Mouse (Mus musculus) small intestine, adult 2 months (tissue): Measurements from ENCODE around the gene Tmem56. TPM values are rescaled to one million over a fixed set of nuclear protein-coding genes. Genes with fewer than 3 reads are reported as not detected.
A peak's percentile ranks its signal among the peaks of the same experiment; 100 is the strongest.

Experiments used
- H3K27ac ChIP-seq: fragments of 200-500 bp; 2 replicates; pipeline ENCODE4 v1.5.1; 2012; ENCODE audit warnings: low read depth, low read length, control low read depth, inconsistent platforms; ENCODE audit not compliant: insufficient read depth
- H3K27me3 ChIP-seq: fragments of 200-500 bp; 2 replicates; pipeline ENCODE4 v1.6.1; 2012; ENCODE audit warnings: mild to moderate bottlenecking, moderate library complexity, low read length, inconsistent platforms; ENCODE audit not compliant: control insufficient read depth, insufficient read depth
- H3K36me3 ChIP-seq: fragments of 200-500 bp; 2 replicates; pipeline ENCODE4 v1.6.1; 2012; ENCODE audit warnings: mild to moderate bottlenecking, low read length, control low read depth, inconsistent platforms; ENCODE audit not compliant: control insufficient read depth, insufficient read depth
- H3K4me1 ChIP-seq: fragments of 200-500 bp; 2 replicates; pipeline ENCODE4 v1.6.1; 2012; ENCODE audit warnings: low read length, inconsistent platforms, mixed read lengths; ENCODE audit not compliant: control insufficient read depth, insufficient read depth, insufficient read length
- H3K4me3 ChIP-seq: fragments of 200-500 bp; 2 replicates; pipeline ENCODE4 v1.5.1; 2012; ENCODE audit warnings: low read depth, mild to moderate bottlenecking, control low read depth, inconsistent platforms, low read length, moderate library complexity
- CTCF ChIP-seq: fragments of 200-500 bp; IDR thresholded peaks from 2 replicates; pipeline ENCODE4 v1.5.1; 2012; ENCODE audit warnings: low read depth, mild to moderate bottlenecking, control low read depth, inconsistent platforms, low read length, moderate library complexity, mixed read lengths; ENCODE audit not compliant: insufficient replicate concordance, insufficient read length; ENCODE audit errors: extremely low read depth
- POLR2A ChIP-seq: fragments of 200-500 bp; IDR thresholded peaks from 2 replicates; pipeline ENCODE4 v1.6.1; 2012; ENCODE audit warnings: low read depth, mild to moderate bottlenecking, control low read depth, inconsistent platforms, low read length, moderate library complexity
- WGBS: fragments of 180-500 bp; shearing (Covaris S2); methylation state at CpG from one replicate; pipeline ENCODE4 v1.1.7; 2018; 5-methylcytosine and 5-hydroxymethylcytosine counted together
- polyA plus RNA-seq: library from polyadenylated mRNA; depleted of rRNA; stranded (reverse); fragments of >200 nt; gene quantifications from 2 replicates; pipeline ENCODE4 v1.2.3, GENCODE M21; 2012

Gene Tmem56
- polyA plus RNA-seq, 1 experiment: 0.75 TPM

DNA sequence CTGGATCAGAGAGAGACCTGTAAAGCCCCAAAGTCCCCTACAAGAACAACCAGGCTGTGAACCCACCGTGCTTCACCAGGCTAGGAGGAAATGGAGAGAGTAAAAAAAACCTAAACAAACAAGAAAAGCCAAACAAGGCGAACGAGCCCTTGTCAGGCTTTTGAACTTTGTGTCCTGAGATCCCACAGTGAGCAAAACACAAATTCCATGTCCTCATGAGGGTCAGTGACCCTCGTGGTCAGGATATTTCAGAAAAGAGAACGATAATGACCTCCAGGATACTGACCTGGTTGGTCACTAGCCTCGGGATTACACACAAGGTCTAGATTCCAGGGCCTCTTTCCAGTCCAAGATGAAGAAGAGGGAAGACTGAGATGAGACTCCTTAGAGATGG is 111.0 kb downstream of the Tmem56 start:
- H3K27me3 ChIP-seq: no peaks in the 10 kb centered on the region
- 20% methylated on average over 6 of the region's 6 CpGs for WGBS
- no peak overlapping the region for H3K27ac ChIP-seq
- H3K36me3 ChIP-seq: no peaks in the 10 kb centered on the region
- H3K4me3 ChIP-seq: peak overlapping the region; percentile 71
- no peaks in the 10 kb centered on the region; the same call in 1 of the 2 replicates for H3K4me1 ChIP-seq
- TF ChIP-seq CTCF: no peak
- no peak; the same call in 1 of the 2 replicates for TF ChIP-seq POLR2A

DNA sequence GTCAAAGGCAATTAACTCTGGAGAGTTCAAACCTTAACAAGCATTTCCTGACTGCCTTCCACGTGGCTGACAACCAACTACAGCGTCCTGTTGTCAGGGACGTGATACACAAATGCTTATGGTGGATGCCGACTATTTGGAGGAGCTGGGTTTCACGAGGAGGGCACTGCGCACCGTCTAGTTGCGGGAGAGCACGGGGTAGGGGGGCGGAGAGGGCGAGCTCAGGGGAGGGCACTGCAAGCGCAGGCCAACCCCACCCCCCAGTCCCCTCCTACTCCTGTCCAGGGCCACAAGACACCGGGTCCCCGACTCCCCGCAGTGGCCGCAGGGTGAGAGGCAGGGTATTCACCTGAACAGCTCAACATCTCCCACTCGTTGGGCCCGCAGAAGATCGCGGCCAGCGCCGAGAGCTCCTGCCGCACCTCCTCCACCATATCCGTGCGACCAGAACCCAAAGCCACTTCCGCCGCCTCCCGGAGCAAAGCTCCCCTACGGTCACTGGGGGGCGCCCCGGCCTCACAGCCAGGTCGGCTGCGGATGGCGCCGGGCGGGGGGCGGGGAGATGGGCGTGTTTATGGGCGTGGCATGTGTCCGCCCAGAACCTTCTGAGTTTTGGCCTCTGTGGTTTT is 111.5 kb downstream of the Tmem56 start, which contains the start of gene Rwdd3:
Rwdd3 (minus strand) TSS at position 453 of the 629 bp plus-strand sequence.
- Histone ChIP-seq H3K4me3 (peak within 1 kb of the TSS; percentile 71), H3K27ac (no peak within 1 kb of the TSS), H3K27me3 (no peaks in the 10 kb centered on the region), H3K36me3 (no peaks in the 10 kb centered on the region), H3K4me1 (no peaks in the 10 kb centered on the region; the same call in 1 of the 2 replicates)
- under 1% methylated on average over 40 of the region's 40 CpGs for WGBS
- TF ChIP-seq POLR2A (no peak), CTCF (peak; percentile 73)

DNA sequence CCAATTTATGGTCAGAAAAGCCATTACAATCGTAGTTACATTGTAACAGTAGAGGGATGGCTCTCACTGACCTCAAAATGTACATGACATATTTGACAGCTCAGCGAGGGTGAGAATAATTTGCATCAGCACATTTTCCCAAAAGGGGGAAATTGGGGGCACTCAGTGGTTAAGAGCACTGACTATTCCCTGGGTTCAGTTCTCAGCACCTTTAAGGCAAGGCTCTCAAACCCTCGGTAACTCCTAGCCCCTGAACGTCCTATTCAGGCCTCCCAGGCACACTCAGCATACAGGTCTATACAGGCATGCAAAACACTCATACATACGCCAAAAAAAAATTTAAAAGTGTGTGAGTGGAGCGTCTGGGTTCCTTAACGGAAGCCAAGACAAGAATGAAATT is 112.3 kb downstream of the Tmem56 start:
- TF ChIP-seq CTCF (no peak), POLR2A (no peak)
- Histone ChIP-seq H3K4me3 (no peak overlapping the region), H3K27ac (no peak overlapping the region), H3K27me3 (no peaks in the 10 kb centered on the region), H3K4me1 (no peaks in the 10 kb centered on the region; the same call in 1 of the 2 replicates), H3K36me3 (no peaks in the 10 kb centered on the region)
- WGBS: 52% methylated on average over 7 of the region's 7 CpGs

- H3K27ac ChIP-seq: no peak overlapping the region
- no peaks in the 10 kb centered on the region for H3K27me3 ChIP-seq
- H3K36me3 ChIP-seq: no peaks in the 10 kb centered on the region
- no peak for TF ChIP-seq POLR2A
- no peak for TF ChIP-seq CTCF
- H3K4me1 ChIP-seq: no peaks in the 10 kb centered on the region; the same call in 1 of the 2 replicates
- H3K4me3 ChIP-seq: no peak overlapping the region
- WGBS: 81% methylated on average over 15 of the region's 15 CpGs
These were observed 113.6 kb downstream of the Tmem56 start for GRCm38 (mm10) chr3:121169092-121169942.

DNA sequence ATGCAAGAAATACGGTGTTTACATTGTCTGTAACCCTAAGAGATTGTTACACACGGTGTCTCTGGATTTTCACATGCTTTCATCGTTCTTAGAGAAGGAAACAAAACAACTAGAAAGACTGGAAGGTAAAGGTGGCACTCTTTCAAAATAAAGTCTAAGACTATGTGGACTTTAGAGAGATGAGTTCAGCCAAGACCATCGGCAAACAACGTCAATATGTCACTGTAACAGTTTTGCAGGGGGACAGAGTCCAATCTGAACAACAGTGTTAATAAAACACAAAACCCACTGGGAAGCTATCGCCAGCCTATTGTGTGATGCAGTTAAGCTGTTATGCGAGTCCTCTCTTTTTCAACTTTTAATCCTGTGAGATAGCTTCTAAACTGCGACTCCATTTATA is 114.3 kb downstream of the Tmem56 start:
- Histone ChIP-seq H3K4me3 (no peak overlapping the region), H3K36me3 (no peaks in the 10 kb centered on the region), H3K27ac (no peak overlapping the region), H3K27me3 (no peaks in the 10 kb centered on the region), H3K4me1 (no peaks in the 10 kb centered on the region; the same call in 1 of the 2 replicates)
- WGBS: 50% methylated on average over 8 of the region's 8 CpGs
- TF ChIP-seq CTCF (no peak), POLR2A (no peak)

- no peak overlapping the region for H3K27ac ChIP-seq
- 43% methylated on average over 7 of the region's 7 CpGs for WGBS
- TF ChIP-seq POLR2A (no peak), CTCF (peak; percentile 80)
These were observed 119.6 kb downstream of the Tmem56 start for GRCm38 (mm10) chr3:121163271-121163819.

GRCm38 (mm10) chr3:121161661-121162060 is 121.2 kb downstream of the Tmem56 start:
- H3K36me3 ChIP-seq: no peaks in the 10 kb centered on the region
- no peak overlapping the region for H3K27ac ChIP-seq
- H3K4me1 ChIP-seq: no peaks in the 10 kb centered on the region
- no peaks in the 10 kb centered on the region for H3K27me3 ChIP-seq
- TF ChIP-seq POLR2A: no peak
- TF ChIP-seq CTCF: no peak
- 57% methylated on average over 2 of the region's 2 CpGs for WGBS
- H3K4me3 ChIP-seq: no peak overlapping the region

More at GRCm38 (mm10) chr3:121163271-121163819, 119.6 kb downstream of the Tmem56 start:
- Histone ChIP-seq H3K27me3 (no peaks in the 10 kb centered on the region), H3K4me1 (no peaks in the 10 kb centered on the region), H3K4me3 (no peak overlapping the region), H3K36me3 (no peaks in the 10 kb centered on the region)
